Mouse (Mus musculus): ENCODE results near the gene 1110008P14Rik. TPM values are rescaled to one million over a fixed set of nuclear protein-coding genes. Genes with fewer than 3 reads are reported as not detected.

The 1110008P14Rik gene
- polyA plus RNA-seq, 1 experiment from 2014 or later: 44.2 TPM

DNA sequence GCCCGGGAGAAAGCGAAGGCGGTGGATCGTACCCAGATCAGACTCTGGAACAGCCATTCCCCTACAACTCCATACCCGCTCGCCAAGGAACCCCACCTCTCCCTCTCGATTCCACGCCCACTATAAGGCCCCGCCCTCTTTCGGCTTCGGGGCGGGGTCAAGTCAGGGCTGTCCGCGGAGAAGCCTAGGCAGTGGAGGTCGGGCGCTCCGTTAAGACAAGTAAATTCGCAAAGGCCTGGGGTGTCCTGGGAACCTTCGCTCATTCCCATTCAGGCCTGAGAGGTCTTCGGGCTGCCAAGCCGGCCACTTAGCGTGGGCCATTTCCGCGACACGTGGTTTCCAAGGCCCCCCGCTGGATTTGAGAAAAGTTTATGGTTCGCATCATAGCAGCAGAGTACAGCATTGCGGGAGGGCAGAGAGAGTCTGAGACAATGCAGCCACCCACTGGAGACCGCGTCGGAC lies 13.8 kb upstream of the 1110008P14Rik start, which contains the start of gene Ptges2:
TSS of gene Ptges2 (plus strand) at position 413 of the 462 bp plus-strand sequence.
- H3K9ac ChIP-seq (ENCODE audit: low read depth, low read length): peak within 1 kb of the TSS; percentile 80
- no peaks in the 10 kb centered on the region for H3K27me3 ChIP-seq (replicated peaks; ENCODE audit: control insufficient read depth, insufficient read depth, low read length)
- peak within 1 kb of the TSS; percentile 95 for H3K27ac ChIP-seq (ENCODE audit: low read length)
- H3K4me3 ChIP-seq (ENCODE audit: low read length): peak within 1 kb of the TSS; percentile 72
- peaks cover 16% of the 10 kb centered on the region for H3K4me1 ChIP-seq (ENCODE audit: control insufficient read depth, insufficient read depth, low read length)
- H3K9me3 ChIP-seq (ENCODE audit: control insufficient read depth, low read length): no peaks in the 10 kb centered on the region
- 0% methylated on average over 31 of the region's 31 CpGs for WGBS
- H3K4me2 ChIP-seq (ENCODE audit: low read depth, low read length): peak within 1 kb of the TSS; percentile 82
- H3K36me3 ChIP-seq (ENCODE audit: control insufficient read depth, insufficient read depth, low read length): no peaks in the 10 kb centered on the region
- ATAC-seq: peak; percentile 86

DNA sequence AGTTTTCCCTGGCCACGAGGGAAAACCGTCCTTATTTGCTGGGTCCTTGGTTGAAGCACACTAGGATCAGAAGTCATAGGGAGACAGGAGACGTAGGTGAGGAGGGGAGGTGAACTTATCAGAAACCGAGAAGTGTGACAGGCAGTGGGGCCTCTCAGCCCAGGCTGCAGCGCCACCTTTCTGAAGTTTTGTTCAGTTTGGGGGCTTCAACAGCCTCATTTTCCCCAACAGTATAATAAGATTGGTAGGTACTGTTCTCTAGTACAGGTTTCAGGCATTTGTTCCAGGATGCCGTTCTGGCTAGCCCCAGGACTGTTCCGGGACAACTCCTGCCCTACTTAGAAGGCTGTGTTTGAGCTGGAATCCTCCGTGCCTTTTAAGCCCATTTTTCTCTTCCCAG lies 13.2 kb upstream of the 1110008P14Rik start:
- Histone ChIP-seq H3K4me1 (ENCODE audit: control insufficient read depth, insufficient read depth, low read length) (peaks cover 11% of the 10 kb centered on the region), H3K36me3 (ENCODE audit: control insufficient read depth, insufficient read depth, low read length) (no peaks in the 10 kb centered on the region), H3K4me2 (ENCODE audit: low read depth, low read length) (peak overlapping the region; percentile 82), H3K9ac (ENCODE audit: low read depth, low read length) (peak overlapping the region; percentile 80), H3K27ac (ENCODE audit: low read length) (peak overlapping the region; percentile 95), H3K9me3 (ENCODE audit: control insufficient read depth, low read length) (no peaks in the 10 kb centered on the region), H3K4me3 (ENCODE audit: low read length) (peak overlapping the region; percentile 72), H3K27me3 (replicated peaks; ENCODE audit: control insufficient read depth, insufficient read depth, low read length) (no peaks in the 10 kb centered on the region)
- 3% methylated on average over 8 of the region's 8 CpGs for WGBS
- ATAC-seq: no peak

DNA sequence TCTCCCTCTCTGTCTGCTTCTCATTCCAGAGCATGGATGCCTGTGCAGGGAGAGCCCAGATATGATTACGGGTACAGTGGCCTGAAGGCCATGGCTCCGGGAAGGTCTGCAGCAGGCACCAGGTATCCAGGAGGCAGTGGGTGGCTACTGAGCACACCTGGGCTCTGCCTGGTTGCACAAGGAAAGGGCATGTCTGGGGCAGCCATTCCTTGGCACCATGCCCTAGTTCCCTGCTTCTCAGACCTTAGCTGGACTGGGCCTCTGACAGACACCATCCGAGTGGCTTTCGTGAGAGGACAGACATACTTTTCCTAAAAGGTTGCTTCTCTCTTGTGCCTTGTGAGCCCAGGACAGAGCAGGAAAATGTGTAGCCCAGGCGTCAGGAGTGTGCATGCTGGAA lies 10.3 kb upstream of the 1110008P14Rik start:
- no peak for ATAC-seq
- 90% methylated on average over 5 of the region's 5 CpGs for WGBS
- H3K27me3 ChIP-seq (replicated peaks; ENCODE audit: control insufficient read depth, insufficient read depth, low read length): no peaks in the 10 kb centered on the region
- no peaks in the 10 kb centered on the region for H3K36me3 ChIP-seq (ENCODE audit: control insufficient read depth, insufficient read depth, low read length)
- H3K9me3 ChIP-seq (ENCODE audit: control insufficient read depth, low read length): no peaks in the 10 kb centered on the region
- no peak overlapping the region for H3K27ac ChIP-seq (ENCODE audit: low read length)
- no peak overlapping the region for H3K4me2 ChIP-seq (ENCODE audit: low read depth, low read length)
- no peak overlapping the region for H3K9ac ChIP-seq (ENCODE audit: low read depth, low read length)
- no peak overlapping the region for H3K4me3 ChIP-seq (ENCODE audit: low read length)
- H3K4me1 ChIP-seq (ENCODE audit: control insufficient read depth, insufficient read depth, low read length): peaks cover 5% of the 10 kb centered on the region

DNA sequence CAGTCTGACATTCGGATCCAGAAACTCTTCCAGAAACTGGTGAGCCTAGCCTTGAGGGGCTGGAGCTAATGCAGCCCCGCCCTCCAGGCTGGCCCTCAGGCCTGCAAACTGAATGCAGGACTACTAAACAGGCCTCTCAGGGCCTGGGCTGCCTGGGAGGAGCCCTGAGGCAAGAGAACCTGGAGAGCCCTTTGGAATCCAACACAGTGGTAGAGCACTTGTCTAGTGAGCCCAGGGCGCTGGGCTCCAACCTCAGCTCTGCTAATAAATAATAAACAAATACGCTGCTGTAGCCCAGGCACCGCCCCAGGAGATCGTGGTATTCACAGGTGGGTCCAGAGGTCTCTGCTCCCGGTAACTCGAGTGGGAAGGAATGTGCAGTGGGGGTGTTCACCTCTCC lies 9.1 kb upstream of the 1110008P14Rik start:
- no peak overlapping the region for H3K4me3 ChIP-seq (ENCODE audit: low read length)
- 0 out of 2 replicates have a peak, but pooled peaks cover 4% of the 10 kb centered on the region for H3K4me1 ChIP-seq (ENCODE audit: control insufficient read depth, insufficient read depth, low read length)
- no peaks in the 10 kb centered on the region for H3K27me3 ChIP-seq (replicated peaks; ENCODE audit: control insufficient read depth, insufficient read depth, low read length)
- no peak for ATAC-seq
- WGBS: 62% methylated on average over 8 of the region's 8 CpGs
- H3K27ac ChIP-seq (ENCODE audit: low read length): no peak overlapping the region
- H3K4me2 ChIP-seq (ENCODE audit: low read depth, low read length): no peak overlapping the region
- H3K9me3 ChIP-seq (ENCODE audit: control insufficient read depth, low read length): no peaks in the 10 kb centered on the region
- no peaks in the 10 kb centered on the region for H3K36me3 ChIP-seq (ENCODE audit: control insufficient read depth, insufficient read depth, low read length)
- H3K9ac ChIP-seq (ENCODE audit: low read depth, low read length): no peak overlapping the region

DNA sequence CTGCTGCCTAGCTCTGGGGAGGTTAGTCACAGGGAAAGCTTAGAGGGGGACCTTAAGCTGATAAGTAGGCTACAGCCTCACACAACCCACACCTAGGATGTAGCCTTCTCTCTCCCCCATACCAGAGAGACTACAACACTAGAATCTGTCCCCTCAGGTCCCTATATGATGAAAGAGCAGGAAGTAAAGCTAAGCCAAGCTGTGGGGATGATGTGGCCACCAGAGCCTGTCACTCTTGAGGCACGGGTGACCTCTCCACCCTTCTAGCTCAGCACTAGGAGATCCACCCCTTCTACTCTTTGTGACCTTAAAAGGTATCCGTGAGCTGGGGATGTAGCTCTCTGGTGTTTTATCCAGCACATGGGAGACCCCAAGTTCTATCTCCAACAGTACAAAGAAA lies 7.4 kb upstream of the 1110008P14Rik start:
- Histone ChIP-seq H3K27ac (ENCODE audit: low read length) (no peak overlapping the region), H3K4me1 (ENCODE audit: control insufficient read depth, insufficient read depth, low read length) (no peaks in the 10 kb centered on the region), H3K9me3 (ENCODE audit: control insufficient read depth, low read length) (no peaks in the 10 kb centered on the region), H3K4me2 (ENCODE audit: low read depth, low read length) (no peak overlapping the region), H3K36me3 (ENCODE audit: control insufficient read depth, insufficient read depth, low read length) (no peaks in the 10 kb centered on the region), H3K9ac (ENCODE audit: low read depth, low read length) (no peak overlapping the region), H3K27me3 (replicated peaks; ENCODE audit: control insufficient read depth, insufficient read depth, low read length) (no peaks in the 10 kb centered on the region), H3K4me3 (ENCODE audit: low read length) (no peak overlapping the region)
- ATAC-seq: no peak
- 68% methylated on average over 2 of the region's 2 CpGs for WGBS

DNA sequence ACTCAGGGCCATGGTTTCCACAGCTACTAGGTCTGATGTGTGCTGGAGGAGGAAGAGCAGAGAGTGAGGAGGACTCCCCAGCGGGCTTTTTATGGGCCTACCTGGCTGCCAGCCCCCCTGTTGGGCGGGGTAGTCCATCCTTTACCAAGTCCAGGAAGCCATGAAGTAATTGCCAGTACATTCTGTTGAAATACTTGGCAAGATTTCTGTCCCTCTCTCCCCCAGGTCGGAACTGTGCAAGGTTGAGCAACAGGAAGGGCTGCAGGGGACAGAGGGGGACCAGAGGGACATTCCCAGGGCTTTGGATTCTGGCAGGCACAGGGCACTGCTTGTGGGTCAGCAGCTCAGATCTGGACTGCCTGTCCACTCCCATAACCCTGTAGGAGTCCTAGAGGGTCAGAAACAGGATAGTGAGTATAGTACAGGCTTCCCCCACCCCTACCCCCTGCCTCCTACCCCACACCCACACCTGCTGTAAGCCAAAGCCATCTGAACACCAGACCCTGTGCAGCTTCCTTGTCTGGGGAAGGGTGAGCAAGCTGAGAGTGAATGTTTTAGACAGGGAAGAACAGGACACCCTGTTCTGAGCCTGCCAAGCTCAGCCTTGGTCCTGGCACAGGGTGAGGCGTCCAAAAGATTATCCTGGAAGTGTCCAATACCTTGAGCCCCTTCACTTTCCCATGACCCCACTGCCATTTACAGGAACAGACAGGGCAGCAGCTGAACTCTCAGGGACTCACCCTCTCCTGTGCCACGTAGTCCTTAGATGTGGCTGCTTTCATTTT lies 6.2 kb upstream of the 1110008P14Rik start, which contains the start of gene Lcn2:
TSS of gene Lcn2 (minus strand) at position 547 of the 785 bp plus-strand sequence.
- Histone ChIP-seq H3K27me3 (replicated peaks; ENCODE audit: control insufficient read depth, insufficient read depth, low read length) (no peaks in the 10 kb centered on the region; the same call in 1 of the 2 replicates), H3K9me3 (ENCODE audit: control insufficient read depth, low read length) (no peaks in the 10 kb centered on the region), H3K4me3 (ENCODE audit: low read length) (no peak within 1 kb of the TSS), H3K4me1 (ENCODE audit: control insufficient read depth, insufficient read depth, low read length) (no peaks in the 10 kb centered on the region), H3K36me3 (ENCODE audit: control insufficient read depth, insufficient read depth, low read length) (no peaks in the 10 kb centered on the region), H3K4me2 (ENCODE audit: low read depth, low read length) (no peak within 1 kb of the TSS), H3K9ac (ENCODE audit: low read depth, low read length) (no peak within 1 kb of the TSS), H3K27ac (ENCODE audit: low read length) (no peak within 1 kb of the TSS)
- WGBS: 65% methylated on average over 5 of the region's 5 CpGs
- no peak for ATAC-seq

DNA sequence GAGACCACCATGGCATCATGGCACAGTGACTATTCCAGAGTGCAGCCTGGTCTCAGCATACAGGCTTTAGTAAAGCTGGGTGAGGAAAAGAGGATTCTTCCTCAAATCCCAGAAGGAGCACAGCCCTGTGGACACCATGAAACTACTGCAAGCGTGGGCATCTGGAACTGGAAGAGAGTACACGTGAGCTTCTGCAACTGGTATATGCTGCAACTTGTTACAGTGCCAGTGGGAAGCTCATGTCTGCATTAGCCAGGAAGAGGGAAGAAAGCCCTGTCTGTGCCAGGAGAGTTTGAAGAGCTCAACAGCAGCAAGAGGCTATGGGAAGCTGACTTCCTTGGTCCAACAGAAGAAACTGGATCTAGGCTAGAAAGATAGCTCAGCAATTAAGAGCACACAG lies 951 bp upstream of the 1110008P14Rik start:
- 81% methylated on average over 2 of the region's 2 CpGs for WGBS
- no peak for ATAC-seq
- no peak overlapping the region for H3K4me3 ChIP-seq (ENCODE audit: low read length)
- H3K4me2 ChIP-seq (ENCODE audit: low read depth, low read length): no peak overlapping the region
- no peaks in the 10 kb centered on the region for H3K9me3 ChIP-seq (ENCODE audit: control insufficient read depth, low read length)
- H3K9ac ChIP-seq (ENCODE audit: low read depth, low read length): no peak overlapping the region
- H3K36me3 ChIP-seq (ENCODE audit: control insufficient read depth, insufficient read depth, low read length): peaks cover 6% of the 10 kb centered on the region; the same call in 1 of the 2 replicates
- no peak overlapping the region for H3K27ac ChIP-seq (ENCODE audit: low read length)
- H3K4me1 ChIP-seq (ENCODE audit: control insufficient read depth, insufficient read depth, low read length): peaks cover 4% of the 10 kb centered on the region; the same call in 1 of the 2 replicates
- no peaks in the 10 kb centered on the region; the same call in 1 of the 2 replicates for H3K27me3 ChIP-seq (replicated peaks; ENCODE audit: control insufficient read depth, insufficient read depth, low read length)

DNA sequence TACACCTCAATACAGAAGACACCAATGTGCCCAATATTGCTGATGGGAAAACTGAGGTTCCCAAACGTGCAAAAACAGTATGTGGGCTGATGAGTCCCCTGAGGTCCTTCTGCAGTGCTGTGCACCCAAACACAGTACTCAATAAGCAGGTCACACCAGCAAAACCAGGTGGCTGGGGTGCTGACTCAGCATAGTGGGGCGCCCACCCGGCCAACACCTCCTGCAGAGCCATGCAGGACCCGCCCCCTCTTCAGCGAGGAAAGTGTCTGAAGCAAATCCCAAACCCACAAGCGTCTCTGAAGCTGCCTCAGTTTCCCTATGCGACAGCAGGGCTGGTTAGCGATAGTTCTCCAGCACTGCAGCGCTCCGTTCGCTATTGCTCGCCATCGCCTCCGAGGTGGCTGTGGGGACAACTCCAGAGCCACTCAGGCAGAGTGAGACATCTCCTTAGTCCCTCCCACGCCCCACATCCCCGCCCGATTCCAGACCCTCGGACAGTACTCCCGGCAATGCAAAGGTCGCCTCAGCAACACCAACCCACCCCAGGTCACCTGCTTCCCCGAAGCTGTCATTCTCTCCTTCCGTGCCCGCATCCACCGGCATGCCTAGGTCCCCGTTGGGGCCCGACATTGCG lies 480 bp downstream of the 1110008P14Rik start:
- Histone ChIP-seq H3K4me3 (ENCODE audit: low read length) (peak overlapping the region; percentile 75), H3K36me3 (ENCODE audit: control insufficient read depth, insufficient read depth, low read length) (peaks cover 15% of the 10 kb centered on the region), H3K9ac (ENCODE audit: low read depth, low read length) (peak overlapping the region; percentile 72), H3K4me2 (ENCODE audit: low read depth, low read length) (peak overlapping the region; percentile 99), H3K27me3 (replicated peaks; ENCODE audit: control insufficient read depth, insufficient read depth, low read length) (no peaks in the 10 kb centered on the region; the same call in 1 of the 2 replicates), H3K4me1 (ENCODE audit: control insufficient read depth, insufficient read depth, low read length) (peaks cover 4% of the 10 kb centered on the region; the same call in 1 of the 2 replicates), H3K27ac (ENCODE audit: low read length) (no peak overlapping the region), H3K9me3 (ENCODE audit: control insufficient read depth, low read length) (no peaks in the 10 kb centered on the region)
- 1% methylated on average over 27 of the region's 27 CpGs for WGBS
- peak; percentile 47; the same call in 1 of the 2 replicates for ATAC-seq

DNA sequence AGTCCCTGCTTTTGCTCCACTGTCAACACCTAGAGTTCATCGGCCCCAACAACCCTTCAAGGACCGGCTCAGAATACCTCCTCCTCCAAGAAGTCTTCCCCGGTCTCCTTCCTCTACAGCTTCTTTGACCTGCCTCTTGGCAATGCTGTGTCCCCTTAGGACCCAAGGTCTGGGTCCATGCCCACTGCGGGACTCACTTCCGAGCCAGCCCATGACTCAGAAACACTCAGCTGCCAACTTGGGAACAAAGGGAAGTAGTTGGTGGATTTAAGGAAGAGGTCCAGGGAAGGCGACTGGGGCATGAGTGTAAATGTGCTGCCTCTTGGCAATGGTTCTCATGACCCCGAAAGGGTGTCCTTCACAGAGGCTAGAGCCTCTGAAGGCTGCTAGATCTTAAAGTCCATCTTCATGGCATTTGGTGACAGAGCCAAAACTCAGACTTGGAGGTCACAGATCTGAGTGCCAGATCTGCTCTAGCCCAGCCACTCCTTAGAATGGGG lies 1.7 kb downstream of the 1110008P14Rik start:
- Histone ChIP-seq H3K4me3 (ENCODE audit: low read length) (no peak overlapping the region), H3K4me2 (ENCODE audit: low read depth, low read length) (no peak overlapping the region), H3K9me3 (ENCODE audit: control insufficient read depth, low read length) (no peaks in the 10 kb centered on the region), H3K4me1 (ENCODE audit: control insufficient read depth, insufficient read depth, low read length) (peaks cover 4% of the 10 kb centered on the region; the same call in 1 of the 2 replicates), H3K9ac (ENCODE audit: low read depth, low read length) (no peak overlapping the region), H3K27ac (ENCODE audit: low read length) (no peak overlapping the region), H3K27me3 (replicated peaks; ENCODE audit: control insufficient read depth, insufficient read depth, low read length) (no peaks in the 10 kb centered on the region; the same call in 1 of the 2 replicates), H3K36me3 (ENCODE audit: control insufficient read depth, insufficient read depth, low read length) (peaks cover 20% of the 10 kb centered on the region)
- ATAC-seq: no peak
- WGBS: 87% methylated on average over 7 of the region's 7 CpGs
